Mouse (Mus musculus): Measurements from ENCODE around the gene Cntn5. TPM values are rescaled to one million over a fixed set of nuclear protein-coding genes. Genes with fewer than 3 reads are reported as not detected.

The Cntn5 gene
- polyA plus RNA-seq (2015; fragmentation: Nextera tagmentation; extraction: Ambion mirVana), result 13.2 and 13.4 TPM in 2 replicates

- H3K27me3 ChIP-seq, result no peaks in the 10 kb centered on the region
- no peaks in the 10 kb centered on the region for H3K36me3 ChIP-seq
- H3K4me2 ChIP-seq (replicated peaks), result peak within 1 kb of the TSS; percentile 80
- peak within 1 kb of the TSS; percentile 54 for H3K27ac ChIP-seq (replicated peaks)
- H3K9me3 ChIP-seq, result no peaks in the 10 kb centered on the region
- 3% methylated on average over 28 of the region's 28 CpGs for WGBS
- ATAC-seq (replicated peaks), result peak; percentile 93
- H3K4me1 ChIP-seq, result peaks cover 20% of the 10 kb centered on the region
- peak within 1 kb of the TSS; percentile 48 for H3K9ac ChIP-seq (replicated peaks)
- H3K4me3 ChIP-seq, result peak within 1 kb of the TSS; percentile 44
Observed at GRCm38 (mm10) chr9:10904616-10905363, at the start of gene Cntn5. Gene Cntn5, minus strand, starts transcription at chr9:10904775.

GRCm38 (mm10) chr9:10950470-10950869 lies 45.9 kb upstream of the Cntn5 start:
- ATAC-seq (replicated peaks), result no peak
- Histone ChIP-seq H3K27me3 (no peaks in the 10 kb centered on the region), H3K27ac (replicated peaks) (no peak overlapping the region), H3K4me3 (no peak overlapping the region), H3K9me3 (no peaks in the 10 kb centered on the region), H3K36me3 (no peaks in the 10 kb centered on the region), H3K4me2 (replicated peaks) (no peak overlapping the region), H3K9ac (replicated peaks) (no peak overlapping the region), H3K4me1 (no peaks in the 10 kb centered on the region)

- WGBS, result 14% methylated on average over 5 of the region's 5 CpGs
- Histone ChIP-seq H3K4me2 (replicated peaks) (no peak overlapping the region), H3K4me1 (peaks cover 19% of the 10 kb centered on the region), H3K27me3 (no peaks in the 10 kb centered on the region), H3K4me3 (no peak overlapping the region), H3K9ac (replicated peaks) (no peak overlapping the region), H3K36me3 (no peaks in the 10 kb centered on the region), H3K9me3 (no peaks in the 10 kb centered on the region), H3K27ac (replicated peaks) (no peak overlapping the region)
- peak; percentile 51 for ATAC-seq (replicated peaks)
Observed at GRCm38 (mm10) chr9:10909573-10909972, 5.0 kb upstream of the Cntn5 start.

- 41% methylated on average over 9 of the region's 9 CpGs for WGBS
- Histone ChIP-seq H3K27me3 (no peaks in the 10 kb centered on the region), H3K9ac (replicated peaks) (no peak overlapping the region), H3K9me3 (no peaks in the 10 kb centered on the region), H3K27ac (replicated peaks) (no peak overlapping the region), H3K4me2 (replicated peaks) (peak overlapping the region; percentile 9), H3K4me1 (peaks cover 23% of the 10 kb centered on the region), H3K36me3 (no peaks in the 10 kb centered on the region), H3K4me3 (no peak overlapping the region)
- ATAC-seq (replicated peaks), result no peak
Observed at GRCm38 (mm10) chr9:10905696-10906095, 1.1 kb upstream of the Cntn5 start.

GRCm38 (mm10) chr9:10879758-10880157 lies 24.8 kb downstream of the Cntn5 start:
- no peaks in the 10 kb centered on the region for H3K36me3 ChIP-seq
- no peak overlapping the region for H3K4me2 ChIP-seq (replicated peaks)
- no peak overlapping the region for H3K27ac ChIP-seq (replicated peaks)
- H3K9ac ChIP-seq (replicated peaks), result no peak overlapping the region
- no peak overlapping the region for H3K4me3 ChIP-seq
- 53% methylated on average over 1 of the region's 1 CpGs for WGBS
- no peak for ATAC-seq (replicated peaks)
- H3K9me3 ChIP-seq, result no peaks in the 10 kb centered on the region
- no peaks in the 10 kb centered on the region for H3K27me3 ChIP-seq
- no peaks in the 10 kb centered on the region for H3K4me1 ChIP-seq

GRCm38 (mm10) chr9:10873881-10874280 lies 30.7 kb downstream of the Cntn5 start:
- Histone ChIP-seq H3K36me3 (no peaks in the 10 kb centered on the region), H3K4me2 (replicated peaks) (no peak overlapping the region), H3K9me3 (no peaks in the 10 kb centered on the region), H3K4me3 (no peak overlapping the region), H3K27ac (replicated peaks) (no peak overlapping the region), H3K27me3 (no peaks in the 10 kb centered on the region), H3K9ac (replicated peaks) (no peak overlapping the region), H3K4me1 (no peaks in the 10 kb centered on the region)
- no peak for ATAC-seq (replicated peaks)
- 76% methylated on average over 3 of the region's 3 CpGs for WGBS

- no peak overlapping the region for H3K9ac ChIP-seq (replicated peaks)
- no peak overlapping the region for H3K27ac ChIP-seq (replicated peaks)
- H3K4me1 ChIP-seq, result no peaks in the 10 kb centered on the region
- H3K27me3 ChIP-seq, result no peaks in the 10 kb centered on the region
- H3K9me3 ChIP-seq, result no peaks in the 10 kb centered on the region
- no peak overlapping the region for H3K4me2 ChIP-seq (replicated peaks)
- H3K4me3 ChIP-seq, result no peak overlapping the region
- no peaks in the 10 kb centered on the region for H3K36me3 ChIP-seq
- no peak for ATAC-seq (replicated peaks)
- 74% methylated on average over 3 of the region's 3 CpGs for WGBS
Observed at GRCm38 (mm10) chr9:10856204-10856892, 48.2 kb downstream of the Cntn5 start.

- no peak overlapping the region for H3K4me3 ChIP-seq
- 61% methylated on average over 1 of the region's 1 CpGs for WGBS
- no peaks in the 10 kb centered on the region for H3K27me3 ChIP-seq
- no peaks in the 10 kb centered on the region for H3K9me3 ChIP-seq
- no peak overlapping the region for H3K27ac ChIP-seq (replicated peaks)
- no peak overlapping the region for H3K4me2 ChIP-seq (replicated peaks)
- H3K9ac ChIP-seq (replicated peaks), result no peak overlapping the region
- no peak for ATAC-seq (replicated peaks)
- no peaks in the 10 kb centered on the region for H3K36me3 ChIP-seq
- no peaks in the 10 kb centered on the region for H3K4me1 ChIP-seq
Observed at GRCm38 (mm10) chr9:10816711-10817110, 87.9 kb downstream of the Cntn5 start.

GRCm38 (mm10) chr9:10797158-10797557 lies 107.4 kb downstream of the Cntn5 start:
- Histone ChIP-seq H3K9me3 (no peaks in the 10 kb centered on the region), H3K4me1 (no peaks in the 10 kb centered on the region), H3K27me3 (no peaks in the 10 kb centered on the region), H3K4me2 (replicated peaks) (no peak overlapping the region), H3K36me3 (no peaks in the 10 kb centered on the region), H3K9ac (replicated peaks) (no peak overlapping the region), H3K27ac (replicated peaks) (no peak overlapping the region), H3K4me3 (no peak overlapping the region)
- WGBS, result 65% methylated on average over 1 of the region's 1 CpGs
- no peak for ATAC-seq (replicated peaks)

GRCm38 (mm10) chr9:10795102-10795501 lies 109.5 kb downstream of the Cntn5 start:
- Histone ChIP-seq H3K9ac (replicated peaks) (no peak overlapping the region), H3K36me3 (no peaks in the 10 kb centered on the region), H3K4me2 (replicated peaks) (no peak overlapping the region), H3K9me3 (no peaks in the 10 kb centered on the region), H3K4me1 (no peaks in the 10 kb centered on the region), H3K27ac (replicated peaks) (no peak overlapping the region), H3K27me3 (no peaks in the 10 kb centered on the region), H3K4me3 (no peak overlapping the region)
- 69% methylated on average over 2 of the region's 2 CpGs for WGBS
- ATAC-seq (replicated peaks), result no peak

- 90% methylated on average over 2 of the region's 2 CpGs for WGBS
- Histone ChIP-seq H3K9ac (replicated peaks) (no peak overlapping the region), H3K36me3 (no peaks in the 10 kb centered on the region), H3K9me3 (no peaks in the 10 kb centered on the region), H3K4me1 (no peaks in the 10 kb centered on the region), H3K27ac (replicated peaks) (no peak overlapping the region), H3K27me3 (no peaks in the 10 kb centered on the region), H3K4me3 (no peak overlapping the region), H3K4me2 (replicated peaks) (no peak overlapping the region)
- ATAC-seq (replicated peaks), result no peak
Observed at GRCm38 (mm10) chr9:10731878-10732277, 172.7 kb downstream of the Cntn5 start.

GRCm38 (mm10) chr9:10724191-10724590 lies 180.4 kb downstream of the Cntn5 start:
- ATAC-seq (replicated peaks), result 0 out of 2 replicates have a peak, but pooled peaks have one; percentile 8
- Histone ChIP-seq H3K4me2 (replicated peaks) (no peak overlapping the region), H3K9me3 (no peaks in the 10 kb centered on the region), H3K27ac (replicated peaks) (no peak overlapping the region), H3K4me3 (no peak overlapping the region), H3K36me3 (no peaks in the 10 kb centered on the region), H3K4me1 (no peaks in the 10 kb centered on the region), H3K9ac (replicated peaks) (no peak overlapping the region), H3K27me3 (no peaks in the 10 kb centered on the region)
- WGBS, result 71% methylated on average over 2 of the region's 2 CpGs

All from forebrain, embryonic 15.5 days (tissue).